Mouse (Mus musculus) intestine, postnatal 0 days (tissue): ENCODE results near the gene Secisbp2. TPM values are rescaled to one million over a fixed set of nuclear protein-coding genes. Genes with fewer than 3 reads are reported as not detected.

Experiments
- ATAC-seq: fragments of 200-750 bp; cut with Nextera tagmentation; 2 replicates; pipeline ENCODE4 v1.8.0; 2017; ENCODE audit warnings: mild to moderate bottlenecking, moderate TSS enrichment, moderate library complexity
- H3K27ac ChIP-seq: fragments of 300-500 bp; sonication (generic); 2 replicates; pipeline ENCODE4 v1.5.1; 2014; ENCODE audit warnings: mild to moderate bottlenecking, low read depth, low read length, moderate library complexity
- H3K27me3 ChIP-seq: fragments of 300-500 bp; sonication (generic); replicated peaks from 2 replicates; pipeline ENCODE4 v1.6.1; 2014; ENCODE audit warnings: low read length, mixed read lengths; ENCODE audit not compliant: control insufficient read depth, insufficient read depth
- H3K36me3 ChIP-seq: fragments of 300-500 bp; sonication (generic); 2 replicates; pipeline ENCODE4 v1.6.1; 2014; ENCODE audit warnings: mild to moderate bottlenecking, moderate library complexity; ENCODE audit not compliant: control insufficient read depth, insufficient read depth
- H3K4me1 ChIP-seq: fragments of 300-500 bp; sonication (generic); replicated peaks from 2 replicates; pipeline ENCODE4 v1.6.1; 2014; ENCODE audit warnings: antibody characterized with exemption, low read length, mixed read lengths; ENCODE audit not compliant: control insufficient read depth, insufficient read depth
- H3K4me2 ChIP-seq: fragments of 300-500 bp; sonication (generic); replicated peaks from 2 replicates; pipeline ENCODE4 v1.6.1; 2014; ENCODE audit warnings: low read depth, mild to moderate bottlenecking, moderate library complexity
- H3K4me3 ChIP-seq: fragments of 300-500 bp; sonication (generic); 2 replicates; pipeline ENCODE4 v1.5.1; 2014; ENCODE audit warnings: low read depth, low read length
- H3K9ac ChIP-seq: fragments of 300-500 bp; sonication (generic); 2 replicates; pipeline ENCODE4 v1.6.1; 2014; ENCODE audit warnings: mild to moderate bottlenecking, low read depth, low read length
- H3K9me3 ChIP-seq: fragments of 300-500 bp; sonication (generic); 2 replicates; pipeline ENCODE4 v1.6.1; 2016; ENCODE audit warnings: mixed run types; ENCODE audit not compliant: control insufficient read depth
- CTCF ChIP-seq: sonication (generic); IDR thresholded peaks from 2 replicates; pipeline ENCODE4 v1.5.1; 2016; ENCODE audit warnings: low read depth, mild to moderate bottlenecking, control low read depth, antibody characterized with exemption, moderate library complexity
- WGBS: fragments of 180-500 bp; shearing (Covaris S2); extraction: QIAGEN DNeasy Blood & Tissue Kit; methylation state at CpG from one replicate; pipeline ENCODE4 v1.1.7; 2014; 5-methylcytosine and 5-hydroxymethylcytosine counted together
- polyA plus RNA-seq: library from polyadenylated mRNA; unstranded; fragments of >200 nt; fragmentation: Nextera tagmentation; extraction: Ambion mirVana; gene quantifications from 2 replicates; pipeline ENCODE4 v1.2.1, GENCODE M21; 2015

Secisbp2 gene
- polyA plus RNA-seq, 1 experiment from 2014 or later: 20.2 TPM

- ATAC-seq: no peak
Observed at GRCm38 (mm10) chr13:51677630-51678185, 26.2 kb downstream of the Secisbp2 start.

GRCm38 (mm10) chr13:51678687-51679086 lies 27.2 kb downstream of the Secisbp2 start:
- no peak for ATAC-seq
- 94% methylated on average over 6 of the region's 6 CpGs for WGBS

More at GRCm38 (mm10) chr13:51677630-51678185, 26.2 kb downstream of the Secisbp2 start:
- Histone ChIP-seq H3K9me3 (no peaks in the 10 kb centered on the region), H3K4me1 (no peaks in the 10 kb centered on the region), H3K36me3 (peaks cover 95% of the 10 kb centered on the region), H3K4me3 (no peak overlapping the region), H3K27ac (no peak overlapping the region), H3K27me3 (no peaks in the 10 kb centered on the region), H3K9ac (no peak overlapping the region), H3K4me2 (no peak overlapping the region)
- no peak for TF ChIP-seq CTCF
- 97% methylated on average over 7 of the region's 7 CpGs for WGBS

GRCm38 (mm10) chr13:51679332-51679731 lies 27.8 kb downstream of the Secisbp2 start:
- Histone ChIP-seq H3K27me3 (no peaks in the 10 kb centered on the region), H3K27ac (no peak overlapping the region), H3K4me2 (no peak overlapping the region), H3K4me3 (no peak overlapping the region), H3K9me3 (no peaks in the 10 kb centered on the region), H3K36me3 (peaks cover 97% of the 10 kb centered on the region), H3K4me1 (no peaks in the 10 kb centered on the region), H3K9ac (no peak overlapping the region)
- TF ChIP-seq CTCF: no peak
- WGBS: 71% methylated on average over 4 of the region's 4 CpGs
- no peak for ATAC-seq

More at GRCm38 (mm10) chr13:51678687-51679086, 27.2 kb downstream of the Secisbp2 start:
- H3K4me1 ChIP-seq: no peaks in the 10 kb centered on the region
- no peaks in the 10 kb centered on the region for H3K27me3 ChIP-seq
- no peak overlapping the region for H3K4me2 ChIP-seq
- H3K4me3 ChIP-seq: no peak overlapping the region
- no peak overlapping the region for H3K9ac ChIP-seq
- H3K36me3 ChIP-seq: peaks cover 97% of the 10 kb centered on the region
- TF ChIP-seq CTCF: no peak
- H3K27ac ChIP-seq: no peak overlapping the region
- H3K9me3 ChIP-seq: no peaks in the 10 kb centered on the region

DNA sequence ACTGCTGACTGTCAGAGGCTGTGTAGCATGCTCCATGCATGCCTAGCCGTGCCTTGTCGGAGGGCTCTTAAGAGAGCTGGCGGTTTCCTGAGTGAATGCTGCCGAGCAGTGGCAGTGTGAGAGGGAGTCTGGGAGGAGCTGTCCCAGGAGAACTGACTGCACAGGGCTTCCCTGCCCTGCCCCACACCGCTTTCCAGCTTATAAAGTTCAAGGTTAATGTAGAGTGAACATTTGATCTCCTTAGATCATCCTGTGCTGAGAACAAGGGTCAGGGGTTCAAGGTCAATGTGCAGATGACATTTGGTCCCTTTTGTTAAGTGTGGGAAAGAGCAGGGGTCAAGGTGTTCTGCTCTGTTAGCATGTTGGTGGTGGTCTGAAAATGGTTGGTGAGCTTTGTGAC lies 29.6 kb downstream of the Secisbp2 start:
- no peak for ATAC-seq
- Histone ChIP-seq H3K9me3 (no peaks in the 10 kb centered on the region), H3K9ac (no peak overlapping the region), H3K27ac (no peak overlapping the region), H3K4me2 (no peak overlapping the region), H3K36me3 (peaks cover 96% of the 10 kb centered on the region), H3K27me3 (no peaks in the 10 kb centered on the region), H3K4me1 (0 out of 2 replicates have a peak, but pooled peaks cover 6% of the 10 kb centered on the region), H3K4me3 (no peak overlapping the region)
- 90% methylated on average over 5 of the region's 5 CpGs for whole genome bisulfite sequencing
- TF ChIP-seq CTCF: no peak

GRCm38 (mm10) chr13:51681634-51682033 lies 30.1 kb downstream of the Secisbp2 start:
- Histone ChIP-seq H3K27me3 (no peaks in the 10 kb centered on the region), H3K4me1 (0 out of 2 replicates have a peak, but pooled peaks cover 6% of the 10 kb centered on the region), H3K36me3 (peaks cover 96% of the 10 kb centered on the region), H3K4me3 (no peak overlapping the region), H3K9me3 (no peaks in the 10 kb centered on the region), H3K4me2 (no peak overlapping the region), H3K9ac (no peak overlapping the region), H3K27ac (no peak overlapping the region)
- ATAC-seq: no peak
- WGBS: 95% methylated on average over 8 of the region's 8 CpGs
- no peak for TF ChIP-seq CTCF

GRCm38 (mm10) chr13:51685290-51685966 lies 33.9 kb downstream of the Secisbp2 start:
- Histone ChIP-seq H3K4me1 (0 out of 2 replicates have a peak, but pooled peaks cover 6% of the 10 kb centered on the region), H3K27me3 (no peaks in the 10 kb centered on the region), H3K9ac (no peak overlapping the region), H3K4me2 (no peak overlapping the region), H3K27ac (no peak overlapping the region), H3K36me3 (peaks cover 79% of the 10 kb centered on the region), H3K4me3 (no peak overlapping the region), H3K9me3 (no peaks in the 10 kb centered on the region)
- peak; percentile 46 for ATAC-seq
- 70% methylated on average over 7 of the region's 7 CpGs for WGBS
- no peak for TF ChIP-seq CTCF
